Mouse (Mus musculus) thymus, adult 2 months (tissue): ENCODE measurements around the gene H2-DMb1.

Source experiments
- CTCF ChIP-seq: fragments of 200-500 bp; IDR thresholded peaks from 2 replicates; pipeline ENCODE4 v1.5.1; 2012; ENCODE audit warnings: mild to moderate bottlenecking, control low read depth, low read length, moderate library complexity, borderline replicate concordance; ENCODE audit not compliant: control insufficient read depth, poor library complexity, insufficient read depth; ENCODE audit errors: extremely low read depth
- POLR2A ChIP-seq: fragments of 200-500 bp; IDR thresholded peaks from 2 replicates; pipeline ENCODE4 v1.6.1; 2012; ENCODE audit warnings: mild to moderate bottlenecking, low read length, control low read depth, moderate library complexity; ENCODE audit not compliant: control insufficient read depth, poor library complexity, insufficient read depth; ENCODE audit errors: extremely low read depth

GRCm38 (mm10) chr17:34185526-34185925 is 32.7 kb downstream of the H2-DMb1 start:
- TF ChIP-seq CTCF (no peak), POLR2A (no peak)
